Mouse (Mus musculus) spleen, postnatal 4 days (tissue): ENCODE data around the gene Kcnj1.

Source experiments
- DNase-seq, 2 experiments: peaks; one replicate each; pipeline ENCODE4 v3.0.0; 2022; ENCODE audit warnings: low spot score in 2 of 2

Kcnj1 gene

DNA sequence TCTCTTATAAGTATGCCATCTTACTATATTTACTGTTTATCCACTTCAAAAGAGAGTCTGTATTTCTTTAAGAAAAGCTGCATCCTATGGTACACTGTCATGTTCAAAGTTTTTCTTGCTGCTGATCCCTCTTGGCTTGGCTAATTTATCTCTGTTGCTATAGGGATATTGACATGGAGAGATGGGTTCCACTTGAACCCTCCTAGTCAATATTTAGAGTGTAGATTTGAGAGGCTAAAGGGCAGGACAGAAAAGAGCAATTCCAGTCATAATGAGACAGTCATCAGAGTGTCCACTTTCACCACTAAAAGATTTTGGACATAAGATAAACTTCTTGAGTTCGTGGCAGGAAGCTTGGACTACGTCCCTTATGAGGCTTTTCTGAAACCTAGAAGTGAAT is 27.9 kb downstream of the Kcnj1 start:
- DNase-seq: no peak

DNA sequence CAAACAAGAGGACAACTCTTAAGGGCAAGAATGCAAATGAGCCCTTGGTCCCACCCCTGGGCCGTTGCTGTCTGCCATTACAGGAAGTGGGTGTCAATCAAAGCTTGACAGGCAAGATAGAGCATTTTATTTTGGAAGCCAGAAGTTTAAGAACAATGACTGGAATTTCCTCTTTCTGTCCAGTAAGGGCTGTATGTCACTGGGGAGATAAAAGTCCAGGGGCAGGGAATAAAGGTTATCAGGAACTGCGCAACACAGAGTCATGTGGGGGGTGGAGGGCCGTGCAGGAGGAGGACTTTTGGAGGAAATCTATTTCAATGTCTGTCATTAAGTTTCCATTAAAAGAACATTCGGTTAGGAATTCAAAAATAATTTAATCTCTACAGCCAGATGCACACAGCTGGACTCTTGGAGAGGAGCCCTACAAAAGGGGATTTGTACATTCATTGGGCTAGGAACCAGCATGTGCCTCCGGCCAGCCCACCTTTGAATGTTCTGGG is 28.4 kb downstream of the Kcnj1 start:
- DNase-seq: no peak

DNA sequence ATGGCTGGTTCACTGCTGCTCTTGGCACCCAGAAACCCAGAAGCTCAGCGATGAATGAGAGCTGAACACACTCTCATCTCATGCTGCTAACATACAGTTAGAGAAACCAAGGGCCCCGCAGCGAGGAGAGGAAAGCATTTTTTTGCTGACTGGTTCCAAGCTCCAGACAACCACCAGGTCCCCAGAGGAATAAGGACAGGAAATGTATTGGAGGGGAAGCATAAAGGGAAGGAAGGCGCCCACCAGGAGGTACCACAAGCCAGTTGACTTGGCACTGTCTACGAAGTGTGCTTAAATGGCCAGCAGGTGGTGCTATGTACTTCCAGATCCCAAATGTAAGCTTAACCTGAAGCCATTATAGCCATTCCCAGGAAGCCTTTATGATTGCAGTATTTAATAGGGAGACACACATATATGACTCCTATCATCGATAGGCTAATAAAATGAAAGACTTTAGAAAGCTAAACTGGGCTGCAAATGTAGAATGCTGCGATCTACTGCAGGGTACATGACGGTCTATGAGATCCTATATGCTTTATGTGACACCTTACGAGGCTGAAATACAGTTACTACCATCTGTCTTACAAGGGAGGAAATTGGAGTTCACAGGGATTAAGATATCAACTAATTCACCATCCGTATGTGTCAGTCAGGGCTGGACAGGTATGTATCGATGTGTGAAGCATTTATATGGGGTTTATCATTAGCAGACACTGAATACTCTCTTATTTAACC is 33.1 kb downstream of the Kcnj1 start:
- DNase-seq: peak in 1 of 2 experiments; percentile 33

DNA sequence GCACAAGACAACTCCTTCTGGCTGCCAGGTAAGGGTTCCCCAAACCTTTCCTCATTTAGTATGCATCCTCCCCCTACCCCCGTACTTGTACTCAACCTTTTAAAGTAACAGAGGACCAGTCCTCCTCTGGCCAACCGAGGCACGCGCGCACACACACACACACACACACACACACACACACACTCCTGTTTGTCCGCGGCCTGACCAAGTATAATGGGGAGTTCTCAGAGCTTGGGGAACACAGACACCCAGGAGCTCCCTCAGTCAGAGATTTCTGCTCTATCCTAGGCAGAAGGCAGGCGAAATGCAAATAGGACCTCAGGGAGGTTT is 36.4 kb downstream of the Kcnj1 start:
- no peak for DNase-seq

DNA sequence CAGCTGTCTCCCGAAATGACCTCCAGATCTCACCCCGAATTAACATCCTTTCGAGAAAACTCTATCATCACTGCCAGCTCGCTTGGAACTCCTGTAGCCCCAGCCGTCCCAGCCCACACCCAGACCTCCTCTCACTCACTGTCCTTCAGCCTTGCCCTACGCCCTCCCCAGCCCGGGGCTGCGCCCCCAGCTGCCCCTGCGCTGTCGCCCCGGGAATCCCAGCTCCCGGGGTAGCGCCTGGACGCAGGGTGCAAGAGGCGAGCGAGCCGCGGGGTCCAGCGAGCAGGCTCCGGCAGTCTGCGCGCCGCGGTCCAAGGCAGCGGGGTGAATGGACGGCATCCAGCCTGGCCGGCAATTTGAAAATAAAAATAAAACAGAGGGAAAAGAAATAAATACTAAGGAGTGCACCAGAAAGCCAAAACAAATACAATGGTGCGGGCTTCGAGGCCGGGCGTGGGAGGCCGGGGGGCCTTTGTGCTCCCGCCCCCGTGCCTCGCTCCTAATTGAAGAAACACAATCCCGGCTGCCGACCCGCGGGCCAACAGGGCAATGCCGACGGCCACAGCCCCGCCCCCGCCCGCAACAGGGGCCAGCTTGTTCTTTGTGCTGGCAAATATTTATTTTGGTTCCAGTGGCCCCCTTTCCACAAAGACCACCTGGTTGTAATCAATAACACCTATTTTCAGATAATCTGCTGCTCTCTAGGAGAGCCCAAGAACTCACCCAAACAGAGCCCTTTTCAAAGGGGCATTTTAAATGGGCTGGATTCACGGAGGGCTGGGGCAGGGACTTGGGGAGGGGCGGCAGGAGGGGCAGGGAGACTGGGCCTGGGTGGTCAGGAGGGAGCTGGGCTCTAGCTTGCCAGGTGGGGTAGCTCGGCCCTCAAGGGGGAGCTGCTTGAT is 37.0 kb downstream of the Kcnj1 start:
- no peak for DNase-seq

DNA sequence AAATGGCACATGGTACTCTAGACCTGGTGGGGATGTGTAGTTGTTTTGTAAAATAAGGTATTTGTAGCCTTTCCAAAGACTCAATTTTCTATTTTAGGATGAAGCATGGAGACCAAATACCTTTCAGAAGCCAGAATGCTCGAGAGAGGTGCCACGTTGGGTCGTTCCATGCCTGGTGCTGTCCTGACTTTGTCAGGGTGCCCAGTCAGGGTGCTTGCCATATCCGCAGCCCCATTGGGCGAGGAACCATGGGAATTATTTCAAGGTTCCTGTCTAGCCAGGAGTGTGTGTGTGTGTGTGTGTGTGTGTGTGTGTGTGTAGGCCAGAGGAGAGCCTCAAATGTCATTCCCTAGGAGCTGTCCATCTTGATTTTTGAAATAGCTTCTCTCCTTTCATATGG is 38.4 kb downstream of the Kcnj1 start:
- DNase-seq: no peak

DNA sequence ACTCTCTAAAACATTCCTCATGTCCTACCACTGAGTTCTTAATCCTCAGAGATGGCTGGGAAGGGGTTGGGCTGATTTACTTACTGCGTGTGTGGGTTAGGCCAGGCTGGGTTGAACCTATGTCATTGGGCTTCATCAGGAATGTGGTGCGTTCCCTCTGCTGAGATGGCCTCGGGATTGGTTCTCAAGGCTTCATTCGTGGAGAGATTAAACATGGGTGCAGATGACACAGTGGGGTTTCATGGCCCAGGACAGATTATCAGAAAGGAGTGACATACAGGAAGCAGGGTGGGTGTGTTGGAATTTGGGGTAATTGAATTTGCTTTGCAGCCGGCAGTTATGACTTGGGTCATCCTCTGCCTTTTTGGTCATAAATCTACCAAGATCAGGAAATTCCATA is 39.2 kb downstream of the Kcnj1 start:
- DNase-seq: no peak

DNA sequence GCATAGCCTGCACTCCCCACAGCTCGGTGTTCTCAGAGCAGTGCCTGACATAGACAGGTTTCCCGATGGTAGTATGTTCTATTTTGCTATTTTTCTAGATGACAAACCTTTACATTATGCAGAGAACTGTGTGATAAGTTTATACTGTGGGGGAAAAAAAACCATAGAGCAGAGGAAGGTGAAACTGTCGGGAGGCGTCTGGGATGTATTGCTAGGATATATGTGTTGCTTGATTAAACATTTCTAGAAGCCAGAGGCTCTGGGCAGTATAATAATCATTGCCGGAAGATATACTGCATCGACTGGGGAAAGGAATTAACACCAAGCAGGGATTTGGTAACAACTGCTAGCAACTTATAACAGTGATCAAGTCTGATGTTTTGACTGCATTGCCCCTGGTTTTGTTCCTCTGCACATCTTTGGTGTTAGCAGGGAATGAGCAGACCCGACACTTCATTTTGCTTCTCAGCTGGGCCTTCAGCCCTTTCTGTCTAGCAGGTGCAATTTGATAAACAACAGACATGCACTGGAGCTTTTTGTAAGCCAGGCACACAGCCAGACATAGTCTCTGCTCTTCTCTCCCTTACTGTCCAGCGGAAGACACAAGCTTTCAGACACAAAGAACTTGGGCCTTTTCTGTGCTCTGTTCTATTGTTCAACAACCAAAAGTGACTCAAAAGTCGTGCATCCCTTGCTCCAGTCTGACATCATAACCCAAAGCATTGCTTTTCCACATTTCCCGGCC is 40.7 kb downstream of the Kcnj1 start:
- no peak for DNase-seq

DNA sequence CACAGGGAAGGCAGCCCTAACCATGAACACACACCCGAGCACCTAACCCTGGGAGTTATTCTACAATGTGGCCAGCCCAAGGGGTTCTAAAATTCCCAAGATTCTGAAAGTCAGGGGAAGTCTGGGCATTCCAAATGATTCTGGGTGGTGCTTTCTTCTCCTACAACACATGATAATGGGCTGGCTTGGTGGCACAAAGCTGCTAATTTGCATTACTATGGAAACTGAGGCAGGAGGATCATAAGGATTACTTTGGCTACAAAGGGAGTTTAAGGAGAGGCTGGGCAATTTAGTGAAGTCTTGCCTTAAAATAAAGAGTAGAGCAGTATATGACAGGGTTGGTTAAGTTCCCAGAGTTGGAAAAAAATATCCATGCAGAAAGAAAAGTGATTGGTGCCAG is 42.7 kb downstream of the Kcnj1 start:
- DNase-seq: no peak

DNA sequence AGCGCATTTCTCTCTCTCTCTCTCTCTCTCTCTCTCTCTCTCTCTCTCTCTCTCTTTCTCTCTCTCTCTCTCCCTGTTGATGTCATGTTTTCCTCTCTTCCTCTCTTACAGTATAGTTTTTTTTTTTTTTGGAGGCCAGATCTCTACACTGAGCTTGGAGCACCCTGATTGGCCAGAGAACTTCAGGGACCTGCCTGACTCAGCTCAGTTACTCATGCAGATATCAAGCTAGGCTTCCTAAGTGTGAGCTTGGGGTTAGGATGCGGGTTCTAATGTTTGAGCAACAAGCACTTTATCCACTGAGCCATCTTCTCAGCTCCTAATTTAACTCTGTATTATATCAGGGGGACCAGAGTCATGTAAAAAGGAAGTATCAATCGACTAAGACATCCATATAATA is 43.7 kb downstream of the Kcnj1 start:
- no peak for DNase-seq

DNA sequence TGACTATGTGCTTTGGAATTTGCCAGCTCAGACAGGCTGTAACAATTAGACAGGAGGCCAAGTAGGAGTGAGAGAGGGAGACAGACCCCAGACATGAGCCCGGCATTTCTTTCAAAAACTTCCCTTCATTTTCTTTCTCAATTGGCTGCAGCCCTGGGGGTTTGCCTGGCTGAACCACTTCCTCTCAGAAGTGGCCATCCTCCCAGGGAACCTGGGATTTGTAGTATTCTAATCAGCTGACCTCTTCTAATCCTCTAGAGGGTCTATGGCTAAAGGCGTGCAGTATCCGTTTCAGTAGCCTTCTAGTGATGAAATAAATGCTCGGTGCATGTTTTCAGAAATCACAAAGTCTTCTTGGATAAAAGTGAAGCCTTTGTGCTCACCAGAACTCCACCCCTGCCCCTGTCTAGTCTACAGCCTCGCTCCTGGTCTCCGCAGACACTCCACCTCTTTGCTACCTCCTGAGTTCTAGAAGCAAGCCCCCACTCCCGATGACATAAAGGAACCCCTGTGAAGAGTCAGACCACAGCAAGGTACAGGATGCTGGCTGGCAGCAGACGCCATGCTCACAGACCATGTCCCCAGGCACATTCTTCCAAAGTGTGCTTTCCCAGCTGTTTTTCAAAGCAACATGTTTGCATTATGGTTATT is 45.3 kb downstream of the Kcnj1 start:
- DNase-seq: no peak

DNA sequence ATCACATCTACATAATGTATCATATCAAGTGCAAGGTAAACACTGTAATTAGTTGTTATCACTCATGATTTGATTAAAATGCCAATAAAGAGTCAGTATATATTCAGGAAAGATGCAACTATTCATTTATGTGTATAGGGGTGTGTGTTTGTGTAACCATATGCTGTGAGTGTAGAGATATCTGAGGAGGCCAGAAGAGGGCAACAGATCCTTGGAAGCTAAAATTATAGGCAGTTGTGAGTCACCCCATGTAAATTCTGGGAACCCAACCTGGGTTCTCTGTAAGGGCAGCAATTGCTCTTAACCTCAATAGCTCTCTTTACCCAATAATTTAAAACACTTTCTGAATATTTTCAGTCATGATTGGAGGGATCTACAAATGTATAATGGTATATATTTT is 48.4 kb downstream of the Kcnj1 start:
- no peak for DNase-seq

DNA sequence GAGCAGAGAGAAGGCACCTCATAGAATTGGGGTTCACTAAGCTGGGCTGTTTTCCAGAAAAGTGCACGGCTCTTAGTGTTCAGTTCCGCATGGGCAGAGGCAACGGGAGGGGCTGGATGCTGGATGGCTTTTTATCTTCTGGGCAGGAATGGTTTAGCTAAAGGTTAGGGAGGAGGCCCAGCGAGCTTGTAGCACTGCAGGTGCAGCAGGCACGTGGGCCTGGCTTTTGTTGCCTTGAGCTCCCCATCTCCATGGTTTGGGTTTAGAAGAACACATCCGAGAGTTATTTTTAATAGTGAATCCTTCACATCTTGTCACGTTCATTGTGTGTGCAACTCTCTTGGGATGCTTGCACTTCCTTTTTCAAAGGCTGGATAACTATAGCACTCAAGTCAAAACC is 53.0 kb downstream of the Kcnj1 start:
- DNase-seq: no peak

DNA sequence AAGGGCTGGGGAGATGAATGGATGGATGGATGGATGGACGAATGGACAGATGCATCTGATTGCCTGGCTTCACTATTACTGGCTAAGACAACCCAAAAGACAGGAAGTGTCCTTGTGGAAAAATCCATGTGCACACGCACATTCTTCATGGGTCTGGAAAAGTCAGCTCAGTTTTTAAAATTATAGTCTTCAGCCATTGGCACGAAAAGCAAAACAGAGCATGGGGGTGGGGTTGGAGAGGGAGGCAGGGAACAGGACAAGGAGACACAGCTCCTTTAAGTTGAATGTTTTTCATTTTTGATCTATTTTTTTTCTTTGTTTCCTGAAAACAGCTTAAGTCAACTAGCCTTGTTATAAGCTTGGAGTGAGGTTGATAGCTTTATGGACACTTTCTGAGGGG is 58.8 kb downstream of the Kcnj1 start:
- DNase-seq: no peak

DNA sequence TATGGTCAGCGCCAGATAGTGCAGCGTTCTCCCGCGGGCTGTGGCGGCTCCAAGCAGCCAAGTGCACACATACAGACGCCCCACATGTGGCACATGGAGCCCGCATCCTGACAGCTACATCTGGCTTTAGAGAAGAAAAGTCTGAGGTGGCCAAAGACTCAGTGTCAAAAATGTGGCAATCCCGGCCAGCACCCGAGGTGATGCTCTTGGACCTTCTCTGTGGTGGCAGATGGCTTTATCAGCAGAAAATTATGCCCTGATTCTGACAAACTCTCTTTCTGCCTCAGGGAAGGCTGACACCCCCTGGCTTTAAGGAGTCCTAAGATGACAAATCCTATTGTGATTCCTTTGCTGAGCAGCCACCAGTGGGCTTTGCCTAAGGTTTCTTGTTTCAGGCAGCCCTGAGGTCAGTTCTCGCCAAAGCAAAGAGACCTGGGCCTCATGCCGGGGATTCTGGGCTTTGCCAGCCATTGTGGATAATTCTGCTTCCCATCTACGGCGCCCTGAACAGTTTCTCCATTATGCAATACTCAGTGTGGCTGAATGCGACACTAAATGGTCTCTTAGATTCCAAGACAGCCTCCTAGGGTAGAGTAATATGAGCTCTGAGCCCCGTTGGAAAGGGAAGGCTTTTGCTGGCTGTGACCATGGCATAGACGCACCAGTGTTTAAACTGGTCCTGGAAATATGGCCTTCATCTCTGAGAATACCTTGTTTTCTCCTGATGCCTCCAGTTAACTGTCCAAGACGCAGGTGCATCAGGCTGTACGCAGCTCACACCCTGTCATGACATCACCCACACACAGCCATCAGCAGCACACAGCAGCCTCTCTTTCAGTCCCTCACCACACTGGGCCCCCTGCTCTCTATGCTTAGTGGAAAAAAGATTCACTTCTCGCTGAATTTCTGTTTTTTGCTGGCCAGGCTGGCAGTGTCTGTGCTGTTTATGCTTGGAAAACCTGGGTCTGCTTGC is 62.2 kb downstream of the Kcnj1 start:
- no peak for DNase-seq

DNA sequence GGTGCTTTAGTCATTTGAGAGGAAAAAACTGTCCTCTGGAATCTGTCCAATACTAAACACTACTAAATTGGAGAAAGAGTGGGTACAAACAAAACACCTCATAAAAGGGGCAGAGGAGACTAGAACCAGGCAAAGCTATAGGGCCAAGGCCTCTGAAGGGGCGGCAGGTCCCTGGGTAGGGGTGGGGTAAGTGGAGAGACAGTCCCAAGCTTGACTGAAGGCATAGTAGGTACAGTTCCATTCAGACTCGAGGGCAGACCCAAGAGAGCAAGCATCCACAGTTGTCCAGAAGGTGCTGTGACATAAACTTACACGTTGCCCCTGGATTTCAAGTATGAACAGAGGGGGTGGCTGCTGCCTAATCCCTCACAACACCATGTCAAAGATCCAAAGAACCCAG is 70.8 kb downstream of the Kcnj1 start:
- DNase-seq: no peak

DNA sequence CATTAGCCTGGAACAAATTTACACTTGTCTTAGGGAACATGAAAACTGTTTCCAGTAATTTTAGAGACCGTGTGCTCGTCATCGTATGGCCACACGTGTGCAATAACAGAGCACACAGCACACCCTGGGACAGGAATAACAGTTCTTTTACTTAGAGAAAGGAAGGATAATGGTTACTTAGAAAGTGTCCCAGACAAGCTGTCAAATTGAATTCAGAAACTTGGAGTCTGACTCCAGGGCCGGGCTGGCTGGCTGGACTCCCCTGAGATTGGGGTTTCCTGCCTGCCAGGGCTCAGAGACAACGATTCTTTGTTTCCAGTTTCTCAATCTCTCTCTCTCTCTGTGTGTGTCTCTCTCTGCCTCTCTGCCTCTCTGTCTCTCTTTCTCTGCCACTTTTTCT is 71.5 kb downstream of the Kcnj1 start:
- no peak for DNase-seq

DNA sequence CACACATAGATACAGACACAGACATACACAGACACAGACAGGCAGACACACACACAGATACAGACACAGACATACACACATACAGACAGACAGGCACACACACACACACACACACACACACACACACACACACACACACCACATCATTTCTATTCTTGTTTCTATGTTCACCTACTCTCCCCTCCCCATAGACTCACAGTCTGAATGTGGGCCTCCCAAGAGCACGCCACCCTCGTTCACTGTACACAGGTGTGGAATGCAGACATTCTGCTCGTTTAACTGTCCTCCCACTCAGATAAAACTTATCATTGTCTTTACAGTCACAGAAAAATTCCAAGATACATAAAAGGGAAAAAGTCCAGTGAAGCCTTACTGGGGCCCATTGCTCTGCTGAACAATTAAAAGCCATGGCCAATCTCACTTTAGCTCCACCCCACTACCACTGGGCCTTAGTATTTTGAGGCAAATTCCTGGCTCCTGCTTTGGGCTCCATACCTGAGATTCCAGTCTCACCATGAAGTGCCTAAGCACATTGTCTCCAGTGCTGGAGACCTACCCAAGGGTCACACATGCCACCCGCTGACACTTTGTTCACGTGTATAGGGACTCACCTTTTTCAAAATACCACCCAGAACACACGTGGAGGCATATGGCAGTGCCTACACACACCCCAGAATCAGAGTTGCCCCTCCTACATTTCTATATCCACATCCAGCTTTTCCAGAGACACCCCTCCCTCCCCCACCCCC is 72.3 kb downstream of the Kcnj1 start:
- DNase-seq: no peak

DNA sequence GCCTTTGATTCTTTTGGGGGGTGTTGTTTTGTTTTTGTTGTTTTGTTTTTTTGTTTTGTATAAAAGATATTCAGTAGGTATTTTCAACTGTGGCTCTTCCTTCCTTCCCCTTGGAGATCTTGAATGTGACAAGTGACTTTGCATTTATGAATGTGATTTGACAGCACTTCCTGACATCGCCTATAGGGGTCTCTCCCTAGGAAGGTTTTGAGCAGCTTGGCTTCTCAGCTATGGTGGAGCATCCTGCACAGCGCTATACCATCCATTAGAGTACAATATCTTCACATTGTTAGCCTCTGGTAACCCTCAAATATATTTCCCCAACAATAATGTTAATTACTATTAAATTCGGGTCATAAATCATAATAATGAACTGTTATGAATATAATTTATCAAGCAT is 73.5 kb downstream of the Kcnj1 start:
- DNase-seq: peak in 1 of 2 experiments; percentile 35

DNA sequence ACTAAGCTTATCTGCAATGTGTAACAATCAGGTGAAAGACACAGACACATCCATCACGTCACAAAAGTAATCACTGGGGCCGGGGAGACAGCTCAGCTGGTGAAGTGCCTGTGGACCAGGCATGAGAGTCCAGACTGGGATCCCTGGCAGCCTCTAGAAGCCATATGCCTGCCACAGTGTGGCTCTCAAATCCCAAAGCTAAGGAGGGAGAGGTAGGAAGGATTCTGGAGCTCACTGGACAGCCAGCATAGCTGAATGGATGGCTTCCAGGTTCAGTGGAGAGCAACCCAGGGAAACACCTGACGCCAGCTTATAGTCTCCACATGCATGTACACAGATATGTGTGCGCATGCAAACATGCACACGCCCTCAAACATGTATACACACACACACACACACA is 76.5 kb downstream of the Kcnj1 start:
- DNase-seq: no peak
